7 mouse cellular contexts compared by ENCODE assay signal in genomic region chr3:122617613-122618340, GRCm38 (mm10). TPM values are rescaled to one million over a fixed set of nuclear protein-coding genes. Genes with fewer than 3 reads are reported as not detected.
DNase-seq lines count a peak whose midpoint lies in the region; ATAC-seq and TF ChIP-seq lines count a peak whose summit lies in the region.

No protein-coding gene starts in this region.

- no peak overlapping the region for H3K27ac ChIP-seq in neural tube, embryonic 11.5 days (ENCODE audit: low read depth, low read length)
- H3K27ac ChIP-seq in forebrain, embryonic 13.5 days: peak overlapping the region; percentile 99
- H3K27ac ChIP-seq in liver, embryonic 12.5 days: no peak overlapping the region
- peak overlapping the region; percentile 99 for H3K27ac ChIP-seq in stomach, postnatal 0 days (replicated peaks)

- no peaks in the 10 kb centered on the region for H3K27me3 ChIP-seq in neural tube, embryonic 11.5 days (ENCODE audit: control insufficient read depth, insufficient read depth, low read length)
- no peaks in the 10 kb centered on the region for H3K27me3 ChIP-seq in forebrain, embryonic 13.5 days
- H3K27me3 ChIP-seq in liver, embryonic 12.5 days (replicated peaks): peaks cover 35% of the 10 kb centered on the region
- no peaks in the 10 kb centered on the region for H3K27me3 ChIP-seq in stomach, postnatal 0 days (ENCODE audit: control insufficient read depth, insufficient read depth, low read length)

- no peak for TF ChIP-seq EP300 in stomach, postnatal 0 days (optimal IDR thresholded peaks at IDR 0.05)

- H3K4me3 ChIP-seq in neural tube, embryonic 11.5 days (ENCODE audit: low read depth, low read length): peak overlapping the region; percentile 78
- H3K4me3 ChIP-seq in forebrain, embryonic 13.5 days: peak overlapping the region; percentile 97
- H3K4me3 ChIP-seq in liver, embryonic 12.5 days: peak overlapping the region; percentile 68
- H3K4me3 ChIP-seq in stomach, postnatal 0 days (ENCODE audit: low read depth, low read length): peak overlapping the region; percentile 93

- no peaks in the 10 kb centered on the region for H3K9me3 ChIP-seq in neural tube, embryonic 11.5 days (ENCODE audit: control insufficient read depth, low read length)
- H3K9me3 ChIP-seq in forebrain, embryonic 13.5 days (replicated peaks): no peaks in the 10 kb centered on the region
- no peaks in the 10 kb centered on the region for H3K9me3 ChIP-seq in liver, embryonic 12.5 days (replicated peaks)
- H3K9me3 ChIP-seq in stomach, postnatal 0 days (ENCODE audit: control insufficient read depth, low read length): no peaks in the 10 kb centered on the region

- 55% methylated on average over 9 of the region's 9 CpGs for WGBS in neural tube, embryonic 11.5 days
- 43% methylated on average over 9 of the region's 9 CpGs for WGBS in forebrain, embryonic 13.5 days
- WGBS in liver, embryonic 12.5 days (ENCODE audit: insufficient replicate concordance): 56% methylated on average over 9 of the region's 9 CpGs
- WGBS in stomach, postnatal 0 days: 39% methylated on average over 9 of the region's 9 CpGs

- H3K4me1 ChIP-seq in neural tube, embryonic 11.5 days (ENCODE audit: control insufficient read depth, insufficient read depth, low read length): peaks cover 14% of the 10 kb centered on the region
- H3K4me1 ChIP-seq in forebrain, embryonic 13.5 days: peaks cover 55% of the 10 kb centered on the region
- peaks cover 22% of the 10 kb centered on the region for H3K4me1 ChIP-seq in liver, embryonic 12.5 days
- no peaks in the 10 kb centered on the region for H3K4me1 ChIP-seq in stomach, postnatal 0 days (replicated peaks; ENCODE audit: control insufficient read depth, insufficient read depth)

- peak overlapping the region; percentile 98 for H3K9ac ChIP-seq in neural tube, embryonic 11.5 days (ENCODE audit: low read length)
- peak overlapping the region; percentile 100 for H3K9ac ChIP-seq in forebrain, embryonic 13.5 days
- H3K9ac ChIP-seq in liver, embryonic 12.5 days: no peak overlapping the region
- H3K9ac ChIP-seq in stomach, postnatal 0 days (ENCODE audit: low read length): peak overlapping the region; percentile 98

- ATAC-seq in neural tube, embryonic 11.5 days (ENCODE audit: insufficient read depth, low FRiP score, low TSS enrichment): no peak
- ATAC-seq in forebrain, embryonic 13.5 days: no peak
- ATAC-seq in liver, embryonic 12.5 days: no peak
- ATAC-seq in stomach, postnatal 0 days (ENCODE audit: low FRiP score, low TSS enrichment): no peak

- no peak for DNase-seq in neural tube, embryonic 11.5 days (ENCODE audit: low spot score)
- no peak for DNase-seq in neural tube, embryonic 10.5 days (ENCODE audit: extremely low spot score, low spot score)
- DNase-seq in stomach, postnatal 0 days (ENCODE audit: low spot score): no peak
- no peak for DNase-seq in spleen, postnatal 14 days (ENCODE audit: low spot score in 2 of 2)
- no peak for DNase-seq in cerebellum, adult 9-10 months

- TF ChIP-seq CTCF in stomach, postnatal 0 days (IDR thresholded peaks at IDR 0.05; ENCODE audit: low read depth): peak; percentile 45

- H3K4me2 ChIP-seq in neural tube, embryonic 11.5 days (ENCODE audit: low read depth): peak overlapping the region; percentile 70
- H3K4me2 ChIP-seq in forebrain, embryonic 13.5 days: peak overlapping the region; percentile 63
- H3K4me2 ChIP-seq in liver, embryonic 12.5 days: peak overlapping the region; percentile 86
- peak overlapping the region; percentile 94 for H3K4me2 ChIP-seq in stomach, postnatal 0 days (replicated peaks; ENCODE audit: low read depth)

- H3K36me3 ChIP-seq in neural tube, embryonic 11.5 days (ENCODE audit: control insufficient read depth, insufficient read depth, low read length): no peaks in the 10 kb centered on the region
- H3K36me3 ChIP-seq in forebrain, embryonic 13.5 days (ENCODE audit: poor library complexity, severe bottlenecking): no peaks in the 10 kb centered on the region
- H3K36me3 ChIP-seq in liver, embryonic 12.5 days: no peaks in the 10 kb centered on the region
- H3K36me3 ChIP-seq in stomach, postnatal 0 days (ENCODE audit: control insufficient read depth, insufficient read depth, low read length): no peaks in the 10 kb centered on the region

RNA-seq across cellular contexts. Expression of gene Fnbp1l, which starts 1.7 kb away (rescaled TPM):
- 85.2 and 87.3 TPM in 2 replicates for polyA plus RNA-seq in neural tube, embryonic 11.5 days (2014; fragmentation: Nextera tagmentation; extraction: Ambion mirVana)
- 181 and 194 TPM in 2 replicates for polyA plus RNA-seq in forebrain, embryonic 13.5 days (2015; fragmentation: Nextera tagmentation; extraction: Ambion mirVana)
- 7.2 TPM in 2 replicates for polyA plus RNA-seq in liver, embryonic 12.5 days (2016; fragmentation: Nextera tagmentation; extraction: Ambion mirVana)
- polyA plus RNA-seq in stomach, postnatal 0 days (2015; fragmentation: Nextera tagmentation; extraction: Ambion mirVana): 20.0 and 20.8 TPM in 2 replicates

Comparison
In these comparisons a context has a peak if more than half of its experiments do, and no peak if none do; other contexts are left out.
1. H3K27ac ChIP-seq: peak in forebrain, embryonic 13.5 days (single experiment) and stomach, postnatal 0 days (single experiment); none in neural tube, embryonic 11.5 days (single experiment) and liver, embryonic 12.5 days (single experiment).
2. Peak in every context shown above with its lines, with median percentiles within 50 percentile points of each other: H3K4me2 ChIP-seq and H3K4me3 ChIP-seq.